Mouse (Mus musculus): Measurements from ENCODE around the gene Gm17584. TPM values are rescaled to one million over a fixed set of nuclear protein-coding genes. Genes with fewer than 3 reads are reported as not detected.
"Not testable (repeated sequence)": the region's sequence is repeated elsewhere in the genome, so short reads cannot be mapped to it uniquely, and the experiment has no call there.

Gm17584 gene
- polyA plus RNA-seq (2015; fragmentation: Nextera tagmentation; extraction: Ambion mirVana), result not detected in 2 replicates

DNA sequence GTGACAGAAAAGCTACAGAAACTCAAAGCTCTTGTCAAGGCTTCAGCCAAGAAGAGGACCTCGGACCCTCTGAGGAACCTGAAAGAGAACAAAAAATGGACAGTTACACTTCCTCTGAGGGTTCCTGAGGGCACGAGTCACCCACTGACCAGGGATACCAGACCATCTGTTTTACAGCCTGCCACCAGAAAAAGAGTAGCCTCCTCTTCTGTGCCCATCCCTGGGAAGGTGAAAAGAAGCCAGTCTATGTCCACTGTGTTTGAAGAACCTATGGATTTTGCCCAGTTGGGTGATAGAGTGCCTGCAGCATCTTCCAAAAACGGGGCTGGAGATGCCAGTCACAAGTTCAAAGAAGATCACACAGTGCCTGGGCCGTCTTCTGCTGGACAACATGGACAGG is at the start of gene Gm17584:
TSS of gene Gm17584 (plus strand) at position 301 of the 400 bp plus-strand sequence.
- H3K4me1 ChIP-seq; H3K27me3 ChIP-seq (replicated peaks); H3K9ac ChIP-seq; H3K27ac ChIP-seq; H3K4me3 ChIP-seq (replicated peaks); H3K9me3 ChIP-seq; ATAC-seq (ENCODE audit: insufficient read depth, low FRiP score, low read depth); H3K36me3 ChIP-seq; H3K4me2 ChIP-seq: not testable (repeated sequence)
- no CpG with 5 or more reads among the region's 4 CpGs for WGBS

Other genes starting within 250 kb of the Gm17584 start
- gene Gm17469, start 129.3 kb downstream of the Gm17584 start, polyA plus RNA-seq (2015; fragmentation: Nextera tagmentation; extraction: Ambion mirVana), result not detected in 2 replicates

Measured in stomach, embryonic 15.5 days (tissue).